Mouse (Mus musculus) MEL (cell line): ENCODE measurements around the gene Tspo2. TPM values are rescaled to one million over a fixed set of nuclear protein-coding genes. Genes with fewer than 3 reads are reported as not detected.

Source experiments
- DNase-seq: peaks from one replicate; pipeline ENCODE4 v3.0.0; 2011; ENCODE audit warnings: low read depth, low spot score
- H3K27ac ChIP-seq: 2 replicates; pipeline ENCODE4 v1.5.1; 2012; ENCODE audit warnings: low read depth, mild to moderate bottlenecking, control low read depth, low read length, moderate library complexity; ENCODE audit not compliant: control insufficient read depth
- H3K27me3 ChIP-seq, 2 experiments: fragments of 150-350 bp in 1 of 2; sonication (generic) in 1 of 2; 2 replicates each; pipeline ENCODE4 v1.6.1; 2012; ENCODE audit warnings: low read length in 2 of 2, mild to moderate bottlenecking in 2 of 2, improper control_type of control experiment in 1 of 2, moderate library complexity in 1 of 2; ENCODE audit not compliant: insufficient read depth in 2 of 2, control insufficient read depth in 1 of 2
- H3K36me3 ChIP-seq, 2 experiments: 2 replicates each; pipeline ENCODE4 v1.6.1; 2012 to 2014; ENCODE audit warnings: low read length in 2 of 2, improper control_type of control experiment in 1 of 2, inconsistent platforms in 1 of 2, mild to moderate bottlenecking in 1 of 2; ENCODE audit not compliant: insufficient read depth in 2 of 2, control insufficient read depth in 1 of 2
- H3K4me1 ChIP-seq, 2 experiments: fragments of 150-350 bp in 1 of 2; sonication (generic) in 1 of 2; 2 replicates each; pipeline ENCODE4 v1.6.1; 2012; ENCODE audit warnings: low read length in 2 of 2, improper control_type of control experiment in 1 of 2, mild to moderate bottlenecking in 1 of 2; ENCODE audit not compliant: insufficient read depth in 2 of 2, control insufficient read depth in 1 of 2
- H3K4me3 ChIP-seq, 2 experiments: fragments of 150-350 bp in 1 of 2; sonication (generic) in 1 of 2; 2 replicates each; pipeline ENCODE4 v1.5.1; 2012; ENCODE audit warnings: low read depth in 2 of 2, low read length in 2 of 2, mild to moderate bottlenecking in 2 of 2, moderate library complexity in 2 of 2, control low read depth in 1 of 2, improper control_type of control experiment in 1 of 2; ENCODE audit not compliant: control insufficient read depth in 1 of 2, insufficient read depth in 1 of 2
- H3K79me2 ChIP-seq: 2 replicates; pipeline ENCODE4 v1.6.1; 2012; ENCODE audit warnings: mild to moderate bottlenecking, low read length, moderate library complexity; ENCODE audit not compliant: control insufficient read depth, poor library complexity, insufficient read depth
- H3K9ac ChIP-seq: 2 replicates; pipeline ENCODE4 v1.6.1; 2012; ENCODE audit warnings: low read depth, mild to moderate bottlenecking, control low read depth, low read length, moderate library complexity; ENCODE audit not compliant: control insufficient read depth, poor library complexity, severe bottlenecking
- H3K9me3 ChIP-seq: fragments of 150-350 bp; sonication (generic); replicated peaks from 2 replicates; pipeline ENCODE4 v1.6.1; 2012; ENCODE audit warnings: mild to moderate bottlenecking, low read length, improper control_type of control experiment, moderate library complexity; ENCODE audit not compliant: insufficient read depth
- BHLHE40 ChIP-seq: IDR thresholded peaks from 2 replicates; pipeline ENCODE4 v1.6.1; 2012; ENCODE audit warnings: low read depth, mild to moderate bottlenecking, inconsistent platforms, low read length, improper control_type of control experiment, borderline replicate concordance
- CHD1 ChIP-seq: IDR thresholded peaks from 2 replicates; pipeline ENCODE4 v1.6.1; 2012; ENCODE audit warnings: low read depth, mild to moderate bottlenecking, inconsistent platforms, low read length, improper control_type of control experiment
- CHD2 ChIP-seq: IDR thresholded peaks from 2 replicates; pipeline ENCODE4 v1.6.1; 2011; ENCODE audit warnings: low read length, improper control_type of control experiment
- E2F4 ChIP-seq: IDR thresholded peaks from 2 replicates; pipeline ENCODE4 v1.6.1; 2011; ENCODE audit warnings: low read depth, low read length, improper control_type of control experiment, borderline replicate concordance
- EP300 ChIP-seq, 2 experiments: IDR thresholded peaks; 2 replicates each; pipeline ENCODE4 v1.6.1; 2011; ENCODE audit warnings: improper control_type of control experiment in 2 of 2, low read length in 2 of 2, low read depth in 1 of 2, mild to moderate bottlenecking in 1 of 2
- ETS1 ChIP-seq: IDR thresholded peaks from 2 replicates; pipeline ENCODE4 v1.6.1; 2012; ENCODE audit warnings: low read depth, mild to moderate bottlenecking, inconsistent platforms, low read length, improper control_type of control experiment, moderate library complexity
- HCFC1 ChIP-seq: IDR thresholded peaks from 2 replicates; pipeline ENCODE4 v1.6.1; 2012; ENCODE audit warnings: low read depth, mild to moderate bottlenecking, inconsistent platforms, low read length, improper control_type of control experiment, moderate library complexity
- JUND ChIP-seq: IDR thresholded peaks from 2 replicates; pipeline ENCODE4 v1.6.1; 2011; ENCODE audit warnings: low read depth, mild to moderate bottlenecking, improper control_type of control experiment, low read length
- KAT2A ChIP-seq: conservative IDR thresholded peaks from 2 replicates; pipeline ENCODE4 v1.6.1; 2012; ENCODE audit warnings: low read depth, low read length, improper control_type of control experiment, inconsistent platforms
- MAX ChIP-seq: IDR thresholded peaks from 2 replicates; pipeline ENCODE4 v1.6.1; 2011; ENCODE audit warnings: low read length, improper control_type of control experiment
- MEF2A ChIP-seq: IDR thresholded peaks from 2 replicates; pipeline ENCODE4 v1.6.1; 2014; ENCODE audit warnings: low read depth, mild to moderate bottlenecking, inconsistent platforms, low read length, improper control_type of control experiment; ENCODE audit not compliant: poor library complexity, insufficient replicate concordance, severe bottlenecking; ENCODE audit errors: extremely low read depth
- MXI1 ChIP-seq: IDR thresholded peaks from 2 replicates; pipeline ENCODE4 v1.6.1; 2011; ENCODE audit warnings: mild to moderate bottlenecking, low read depth, low read length, improper control_type of control experiment
- MYC ChIP-seq: IDR thresholded peaks from 2 replicates; pipeline ENCODE4 v1.6.1; 2011; ENCODE audit warnings: low read depth, mild to moderate bottlenecking, low read length, improper control_type of control experiment, moderate library complexity
- NELFE ChIP-seq: IDR thresholded peaks from 2 replicates; pipeline ENCODE4 v1.6.1; 2011; ENCODE audit warnings: low read depth, low read length, improper control_type of control experiment
- NRF1 ChIP-seq: IDR thresholded peaks from 2 replicates; pipeline ENCODE4 v1.6.1; 2014; ENCODE audit warnings: low read depth, mild to moderate bottlenecking, inconsistent platforms, low read length, improper control_type of control experiment, moderate library complexity; ENCODE audit not compliant: poor library complexity, insufficient read depth, severe bottlenecking
- POLR2AphosphoS2 ChIP-seq: IDR thresholded peaks from 2 replicates; pipeline ENCODE4 v1.6.1; 2011; ENCODE audit warnings: low read length, improper control_type of control experiment
- POLR2AphosphoS5 ChIP-seq: IDR thresholded peaks from 2 replicates; pipeline ENCODE4 v1.6.1; 2012; ENCODE audit warnings: low read depth, borderline replicate concordance, mild to moderate bottlenecking, inconsistent platforms, low read length, moderate library complexity, mixed read lengths
- RAD21 ChIP-seq: IDR thresholded peaks from 2 replicates; pipeline ENCODE4 v1.6.1; 2011; ENCODE audit warnings: mild to moderate bottlenecking, low read depth, low read length, improper control_type of control experiment
- SIN3A ChIP-seq: IDR thresholded peaks from 2 replicates; pipeline ENCODE4 v1.6.1; 2012; ENCODE audit warnings: low read length, improper control_type of control experiment, inconsistent platforms
- TAL1 ChIP-seq: IDR thresholded peaks from 2 replicates; pipeline ENCODE4 v1.6.1; 2012; ENCODE audit warnings: mild to moderate bottlenecking, inconsistent platforms, low read length, moderate library complexity, mixed read lengths
- TCF12 ChIP-seq: IDR thresholded peaks from 2 replicates; pipeline ENCODE4 v1.6.1; 2014; ENCODE audit warnings: low read depth, mild to moderate bottlenecking, inconsistent platforms, low read length, improper control_type of control experiment, moderate library complexity
- UBTF ChIP-seq: IDR thresholded peaks from 2 replicates; pipeline ENCODE4 v1.6.1; 2012; ENCODE audit warnings: low read depth, mild to moderate bottlenecking, inconsistent platforms, low read length, improper control_type of control experiment, moderate library complexity, borderline replicate concordance; ENCODE audit not compliant: insufficient read depth
- ZKSCAN1 ChIP-seq: IDR thresholded peaks from 2 replicates; pipeline ENCODE4 v1.6.1; 2012; ENCODE audit warnings: low read depth, mild to moderate bottlenecking, inconsistent platforms, low read length, improper control_type of control experiment, moderate library complexity
- ZMIZ1 ChIP-seq: IDR thresholded peaks from 2 replicates; pipeline ENCODE4 v1.6.1; 2012; ENCODE audit warnings: low read depth, mild to moderate bottlenecking, inconsistent platforms, low read length, improper control_type of control experiment, moderate library complexity
- polyA plus RNA-seq, 2 experiments: library from polyadenylated mRNA; stranded (reverse) in 1 of 2; unstranded in 1 of 2; fragments of >175 nt in 1 of 2; fragments of >200 nt in 1 of 2; gene quantifications; 2 replicates each; pipeline versions ENCODE4 v1.2.1 to v1.2.4; 2012; ENCODE audit warnings: low replicate concordance in 2 of 2, low read depth in 1 of 2; ENCODE audit not compliant: insufficient read length in 2 of 2, insufficient read depth in 1 of 2, missing spikeins in 1 of 2
- total RNA-seq: library from RNA; depleted of rRNA; stranded (reverse); fragments of 300-350 nt; gene quantifications from 2 replicates; pipeline ENCODE4 v1.2.3, GENCODE M21; 2012

Gene Tspo2
- total and polyA plus RNA-seq, 3 experiments: 3.7 to 14.6 TPM; not detected in 1

DNA sequence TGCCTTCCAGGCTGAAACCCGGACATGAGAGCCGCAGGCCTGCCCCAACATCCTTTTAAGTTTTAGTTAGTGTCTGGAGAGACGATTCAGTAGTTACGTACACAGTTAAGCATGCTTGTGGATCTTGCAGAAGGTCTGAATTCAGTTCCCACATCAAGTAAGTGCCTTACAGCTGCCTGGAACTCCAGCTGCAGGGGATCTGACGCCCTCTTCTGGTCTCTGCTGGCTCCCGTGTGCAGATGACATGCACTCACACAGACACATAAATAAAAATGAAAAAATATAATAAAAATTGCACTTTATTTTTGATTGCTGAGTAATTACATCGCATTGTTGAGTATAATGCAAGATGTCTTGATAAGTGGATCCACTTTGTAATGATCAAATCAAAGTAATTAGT lies 2.2 kb upstream of the Tspo2 start (continued):
- TF ChIP-seq POLR2AphosphoS2 (no peak), TAL1 (no peak), TCF12 (0 out of 2 replicates have a peak, but pooled peaks have one; percentile 23), MXI1 (no peak), RAD21 (peak; percentile 41), HCFC1 (no peak), ZKSCAN1 (no peak), ZMIZ1 (no peak), KAT2A (no peak)

- Histone ChIP-seq H3K9ac (peak overlapping the region; percentile 67), H3K9me3 (no peaks in the 10 kb centered on the region), H3K27ac (peak overlapping the region; percentile 90), H3K4me3 (peak overlapping the region; percentile 69 to 71), H3K4me1 (peaks cover 2 to 43% of the 10 kb centered on the region in 2 experiments; a peak in 3 of 4 replicates), H3K36me3 (peaks cover 0 to 21% of the 10 kb centered on the region in 2 experiments; a peak in 2 of 4 replicates), H3K79me2 (no peaks in the 10 kb centered on the region; the same call in none of the 2 replicates), H3K27me3 (no peaks in the 10 kb centered on the region)
- DNase-seq: no peak
- TF ChIP-seq MAX: 0 out of 2 replicates have a peak, but pooled peaks have one; percentile 0
- TF ChIP-seq BHLHE40: no peak
These were observed 577 bp upstream of the Tspo2 start for GRCm38 (mm10) chr17:48451753-48452444.

DNA sequence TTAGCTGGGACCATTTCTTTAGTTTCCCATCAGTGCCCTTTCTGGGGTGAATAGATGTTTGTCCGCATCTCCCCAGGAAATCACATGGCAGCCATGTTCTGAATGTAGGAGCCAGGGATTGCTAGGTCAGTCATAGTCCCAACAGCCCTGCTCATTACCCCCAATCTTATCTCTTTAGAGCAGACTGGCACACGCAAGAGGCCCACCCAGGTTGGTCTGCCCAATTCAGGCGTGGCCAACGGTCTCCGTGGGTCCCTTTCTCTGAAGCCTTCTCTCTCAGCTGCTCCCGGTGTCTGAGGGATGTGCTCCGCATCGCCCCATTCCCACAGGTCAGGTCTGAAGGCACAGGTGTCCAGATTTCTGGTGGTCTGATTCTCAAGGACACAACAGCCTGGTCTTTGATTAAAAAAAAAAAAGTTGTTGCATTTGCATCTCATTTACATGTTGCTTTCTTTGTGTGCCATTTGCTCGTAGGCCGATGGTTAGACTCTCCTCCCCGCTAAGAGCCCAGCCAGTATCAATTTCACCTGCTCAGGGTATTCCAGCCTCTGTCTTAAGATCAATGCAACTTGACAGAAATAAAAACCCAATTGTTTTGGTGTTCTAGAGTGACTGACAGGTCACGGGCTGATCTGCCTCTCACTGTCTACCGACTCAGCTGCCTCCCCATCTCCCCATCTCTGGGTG lies 513 bp downstream of the Tspo2 start:
- peak overlapping the region; percentile 69 to 71 for H3K4me3 ChIP-seq
- peak; percentile 76 for DNase-seq
- H3K27ac ChIP-seq: peak overlapping the region; percentile 90
- H3K9ac ChIP-seq: peak overlapping the region; percentile 67
- peaks cover 2 to 35% of the 10 kb centered on the region in 2 experiments; a peak in 3 of 4 replicates for H3K4me1 ChIP-seq
- H3K27me3 ChIP-seq: no peaks in the 10 kb centered on the region
- H3K79me2 ChIP-seq: no peaks in the 10 kb centered on the region; the same call in none of the 2 replicates
- H3K36me3 ChIP-seq: peaks cover 0 to 18% of the 10 kb centered on the region in 2 experiments; a peak in 2 of 4 replicates
- H3K9me3 ChIP-seq: no peaks in the 10 kb centered on the region
- TF ChIP-seq KAT2A (no peak), MAX (0 out of 2 replicates have a peak, but pooled peaks have one; percentile 38), UBTF (no peak), NRF1 (no peak), POLR2AphosphoS2 (no peak; the same call in 1 of the 2 replicates), MXI1 (peak; percentile 65; the same call in 1 of the 2 replicates), NELFE (no peak; the same call in 1 of the 2 replicates), EP300 (IDR thresholded peaks at IDR 0.05; ENCODE audit: low read depth in 1 of 2, low read length in 2 of 2) (peak; percentile 81 to 95), E2F4 (no peak), POLR2AphosphoS5 (no peak), SIN3A (peak; percentile 61), JUND (no peak), BHLHE40 (no peak), MYC (peak; percentile 60; the same call in 1 of the 2 replicates), CHD2 (no peak), ZMIZ1 (no peak), TAL1 (peak; percentile 86), CHD1 (no peak), TCF12 (peak; percentile 83), ETS1 (peak; percentile 57; the same call in 1 of the 2 replicates), MEF2A (no peak)
